Mouse (Mus musculus) adrenal gland, postnatal 4 days (tissue): ENCODE results near the gene Rps11. TPM values are rescaled to one million over a fixed set of nuclear protein-coding genes. Genes with fewer than 3 reads are reported as not detected.
"Not testable (repeated sequence)": the region's sequence is repeated elsewhere in the genome, so short reads cannot be mapped to it uniquely, and the experiment has no call there.

Experiments
- DNase-seq, 2 experiments: peaks; one replicate each; pipeline ENCODE4 v3.0.0; 2021 to 2022; ENCODE audit warnings: low spot score in 2 of 2, mixed read lengths in 2 of 2
- total RNA-seq, 2 experiments: library from RNA; stranded (reverse); gene quantifications; 2 replicates each; pipeline ENCODE4 v1.2.3; 2021

Gene Rps11
- total RNA-seq, 2 experiments from 2014 or later = 1,454 to 1,477 TPM

GRCm38 (mm10) chr7:45154993-45155514 lies 30.8 kb upstream of the Rps11 start:
- DNase-seq = no peak

- peak; percentile 95 for DNase-seq
These were observed 30.1 kb upstream of the Rps11 start, which contains the start of the genes Pih1d1 and Aldh16a1 for GRCm38 (mm10) chr7:45154096-45154992. Gene Pih1d1, plus strand, starts transcription at chr7:45154303. Gene Aldh16a1, minus strand, starts transcription at chr7:45154584.

GRCm38 (mm10) chr7:45153586-45153985 lies 29.3 kb upstream of the Rps11 start:
- no peak for DNase-seq

- not testable (repeated sequence) for DNase-seq
These were observed 28.8 kb upstream of the Rps11 start for GRCm38 (mm10) chr7:45153052-45153451.

GRCm38 (mm10) chr7:45151303-45151702 lies 27.1 kb upstream of the Rps11 start:
- no peak for DNase-seq

GRCm38 (mm10) chr7:45150321-45150720 lies 26.1 kb upstream of the Rps11 start:
- no peak for DNase-seq

GRCm38 (mm10) chr7:45149545-45149944 lies 25.3 kb upstream of the Rps11 start:
- DNase-seq = no peak

GRCm38 (mm10) chr7:45148534-45149098 lies 24.4 kb upstream of the Rps11 start:
- no peak for DNase-seq

- DNase-seq = no peak
These were observed 23.7 kb upstream of the Rps11 start for GRCm38 (mm10) chr7:45147899-45148298.

- no peak for DNase-seq
These were observed 23.0 kb upstream of the Rps11 start for GRCm38 (mm10) chr7:45147267-45147666.

GRCm38 (mm10) chr7:45145460-45145859 lies 21.2 kb upstream of the Rps11 start:
- no peak for DNase-seq

GRCm38 (mm10) chr7:45144368-45145174 lies 20.3 kb upstream of the Rps11 start:
- no peak for DNase-seq

GRCm38 (mm10) chr7:45141914-45142313 lies 17.7 kb upstream of the Rps11 start:
- DNase-seq = no peak

GRCm38 (mm10) chr7:45141319-45141718 lies 17.1 kb upstream of the Rps11 start:
- no peak for DNase-seq

GRCm38 (mm10) chr7:45139904-45140723 lies 15.9 kb upstream of the Rps11 start:
- DNase-seq = no peak

GRCm38 (mm10) chr7:45138403-45138802 lies 14.2 kb upstream of the Rps11 start:
- no peak for DNase-seq

GRCm38 (mm10) chr7:45137171-45138006 lies 13.2 kb upstream of the Rps11 start:
- DNase-seq = no peak

GRCm38 (mm10) chr7:45135993-45136567 lies 11.8 kb upstream of the Rps11 start, which contains the start of the genes Gm45713 and Flt3l:
Gene Gm45713, minus strand, starts transcription at chr7:45136231.
Gene Flt3l, minus strand, starts transcription at chr7:45136432.
- peak; percentile 81 to 86 for DNase-seq

GRCm38 (mm10) chr7:45135370-45135769 lies 11.1 kb upstream of the Rps11 start:
- no peak for DNase-seq
